Mouse (Mus musculus) embryo, embryonic 10 days (tissue): ENCODE measurements around the gene Dclre1c.
A peak's percentile ranks its signal among the peaks of the same experiment; 100 is the strongest.
"Not testable (repeated sequence)": the region's sequence is repeated elsewhere in the genome, so short reads cannot be mapped to it uniquely, and the experiment has no call there.

ENCODE experiments used
- DNase-seq: peaks from one replicate; pipeline ENCODE4 v3.0.0-alpha.2; 2015; ENCODE audit warnings: low spot score

Gene Dclre1c

DNA sequence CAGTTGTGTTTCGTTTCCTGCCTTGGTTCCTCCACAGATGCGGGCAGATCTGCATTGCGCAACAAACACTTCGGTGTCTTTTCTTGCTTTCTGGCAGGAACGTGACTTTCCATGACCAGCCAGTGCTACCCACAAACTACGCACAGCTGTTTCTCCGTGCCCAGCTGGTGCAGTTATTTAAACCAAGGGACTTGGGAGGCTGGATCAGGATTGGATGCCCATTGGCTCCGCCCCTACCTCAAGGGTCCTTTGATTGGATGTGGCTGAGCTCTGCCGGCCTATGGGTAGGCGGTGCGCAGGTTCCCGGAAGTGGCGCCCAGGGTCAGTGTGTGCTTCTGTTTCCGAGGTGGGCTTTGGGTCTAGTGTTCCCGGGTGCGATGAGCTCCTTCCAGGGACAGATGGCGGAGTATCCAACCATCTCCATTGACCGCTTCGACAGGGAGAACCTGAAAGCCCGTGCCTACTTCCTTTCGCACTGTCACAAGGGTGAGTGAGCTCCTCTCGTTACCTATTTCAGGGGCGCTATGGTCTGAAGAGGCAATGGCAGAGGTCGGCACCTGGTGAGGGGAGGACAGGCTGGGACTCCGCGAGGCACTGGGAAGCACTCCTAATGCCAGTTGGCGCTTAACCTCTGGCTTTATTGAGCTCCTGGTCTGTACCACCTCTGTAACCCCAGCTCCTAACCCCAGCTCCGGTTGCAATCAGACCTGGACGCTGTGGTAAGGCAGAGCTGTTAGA, at the start of gene Dclre1c:
TSS of gene Dclre1c (plus strand) at position 291 of the 738 bp plus-strand sequence.
- DNase-seq, result peak; percentile 96

DNA sequence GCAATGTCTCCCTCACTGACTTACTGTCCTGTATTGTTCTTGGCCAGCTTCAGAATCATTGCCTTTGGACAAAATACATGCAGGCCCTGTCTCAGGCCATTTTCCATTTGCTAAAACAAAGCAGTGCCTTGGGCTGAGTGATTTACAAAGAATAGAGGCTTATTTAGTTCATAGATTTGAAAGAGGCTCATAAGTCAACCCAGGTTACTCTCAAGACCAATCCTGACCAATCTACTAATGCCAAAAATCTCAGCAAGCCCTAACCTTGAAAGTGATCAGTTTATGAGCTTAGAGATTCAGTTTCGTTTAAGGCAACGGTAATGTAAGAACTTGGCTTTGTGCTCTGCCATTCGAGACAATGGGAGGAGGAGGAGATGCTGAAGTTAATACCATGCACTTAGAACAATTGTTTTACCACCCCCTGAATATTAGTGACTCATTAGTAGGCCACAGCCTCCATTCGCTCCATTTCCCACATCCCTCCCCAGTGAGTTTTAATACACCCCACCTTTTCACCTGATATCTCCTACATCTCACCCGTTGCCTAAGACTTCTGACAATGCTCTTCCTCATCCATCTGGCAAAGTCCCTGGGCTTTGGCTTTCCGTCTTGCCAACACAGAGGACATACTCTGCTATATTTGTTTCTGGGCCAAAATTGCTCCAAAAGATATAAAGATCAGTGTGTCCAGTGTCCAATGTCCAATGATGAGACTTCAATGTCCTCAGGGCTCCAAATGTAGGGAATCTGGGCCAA, 36.6 kb upstream of the Dclre1c start:
- no peak for DNase-seq

DNA sequence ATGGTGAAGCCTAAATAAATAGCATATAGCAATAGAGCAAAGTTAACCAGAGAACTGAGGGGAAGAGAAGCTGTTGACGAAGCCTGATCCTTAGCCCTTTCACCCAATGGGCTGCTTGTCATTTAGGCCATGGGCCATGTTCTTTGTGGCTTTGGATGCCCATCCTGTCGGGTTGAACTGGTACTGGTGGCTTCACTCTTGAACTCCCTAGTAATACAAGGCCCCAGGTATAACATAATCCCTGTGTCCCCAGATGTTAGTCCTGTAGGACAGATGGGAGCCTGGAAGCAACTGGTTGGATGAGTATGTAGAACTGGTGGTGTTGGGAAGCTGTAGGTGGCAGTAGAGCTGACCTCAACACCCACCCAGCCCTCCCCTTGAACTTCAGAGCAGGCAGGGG, 32.0 kb upstream of the Dclre1c start:
- no peak for DNase-seq

DNA sequence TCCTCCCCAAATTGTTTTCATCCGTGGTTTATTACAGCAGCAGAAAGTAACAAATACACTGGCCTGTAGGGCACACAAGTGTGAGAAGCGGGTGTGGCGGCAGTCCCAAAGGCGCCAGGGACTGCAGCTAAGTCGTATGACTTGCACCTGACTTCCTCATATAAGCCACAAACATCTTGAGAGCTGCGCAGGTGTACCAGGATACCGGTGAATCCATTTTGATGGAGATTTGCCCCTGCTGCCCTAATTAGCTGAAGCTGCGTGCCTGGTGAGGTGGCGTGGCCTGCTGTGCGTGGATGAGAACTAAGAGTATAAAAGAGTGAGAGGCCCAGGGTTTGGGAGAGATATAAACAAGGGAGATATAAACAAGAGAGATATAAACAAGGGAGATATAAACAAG, 26.8 kb upstream of the Dclre1c start, which contains the start of gene Olah:
TSS of gene Olah (minus strand) at position 101 of the 400 bp plus-strand sequence.
- not testable (repeated sequence) for DNase-seq

DNA sequence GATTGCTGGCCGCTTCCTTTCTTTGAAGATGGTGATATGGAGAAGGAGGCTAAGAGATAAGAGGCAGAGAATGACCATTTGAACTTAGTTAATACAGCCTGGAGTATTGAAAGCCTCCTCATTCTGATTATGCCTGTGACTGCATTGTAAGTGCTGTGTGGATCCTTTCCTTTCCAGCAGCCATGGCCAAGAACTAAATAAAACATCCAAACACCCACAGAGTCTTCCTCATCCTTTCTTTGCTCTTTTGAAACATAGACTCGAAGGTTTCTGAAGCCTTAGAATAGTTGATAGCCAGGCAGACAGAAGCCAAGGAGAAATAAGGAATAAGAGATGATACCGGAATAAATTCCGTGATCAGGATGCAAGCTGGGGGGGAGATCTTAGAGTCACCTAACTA, 17.9 kb upstream of the Dclre1c start:
- DNase-seq, result no peak

DNA sequence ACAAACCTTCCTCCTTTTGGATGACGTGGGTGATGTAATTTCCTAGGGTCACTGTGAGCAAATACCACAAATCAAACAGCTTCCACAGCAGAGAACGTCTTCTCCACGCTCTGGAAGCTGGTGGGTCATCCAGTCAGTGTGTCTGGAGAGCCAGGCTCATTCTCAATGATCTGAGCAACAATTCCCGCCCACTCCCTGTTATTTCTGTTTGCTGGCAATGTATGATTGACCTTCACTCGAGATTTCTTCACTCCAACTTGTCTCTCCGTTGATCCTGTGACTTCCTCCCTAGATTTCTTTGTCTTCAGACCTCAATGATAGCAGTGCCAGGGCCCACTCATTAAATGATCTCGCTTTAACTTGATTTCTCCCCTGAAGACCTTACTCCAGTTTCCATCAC, 16.2 kb upstream of the Dclre1c start:
- no peak for DNase-seq

DNA sequence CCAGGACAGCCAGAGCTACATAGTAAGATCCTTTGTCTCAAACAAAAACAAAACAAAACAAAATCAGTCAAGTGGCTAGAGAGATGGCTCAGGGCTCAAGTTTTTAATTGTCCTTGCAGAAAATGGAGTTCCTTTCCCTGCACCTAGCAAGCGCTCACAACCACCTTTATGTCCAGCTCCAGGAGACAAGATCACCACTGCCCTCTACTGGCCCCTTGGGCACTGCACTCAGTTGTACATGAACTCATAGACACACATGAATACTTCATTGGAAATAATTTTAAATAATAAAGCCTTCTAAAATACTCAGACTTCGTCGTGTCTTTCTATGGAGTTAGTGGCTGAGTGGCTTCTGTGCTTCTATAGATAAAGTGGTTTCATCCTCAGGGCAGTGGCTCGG, 9.7 kb upstream of the Dclre1c start:
- DNase-seq, result peak; percentile 82

DNA sequence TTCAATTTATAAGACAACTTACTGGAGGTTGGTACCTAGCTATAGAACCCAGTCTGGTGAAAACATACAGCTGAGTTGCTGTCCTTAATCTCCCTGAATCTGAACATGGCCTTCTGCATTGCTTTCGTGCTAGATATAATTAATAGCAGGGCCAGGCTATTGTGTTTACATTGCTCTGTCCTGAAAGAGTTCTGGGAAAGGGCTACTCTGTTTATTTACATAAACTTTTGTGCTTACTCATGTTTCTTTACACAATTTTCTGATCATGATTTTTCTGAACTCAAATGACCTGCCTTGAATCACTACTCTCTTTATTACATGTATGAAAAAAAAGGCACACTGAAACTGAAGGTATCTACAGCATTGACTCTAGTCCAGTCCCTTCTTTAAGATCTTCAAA, 8.3 kb upstream of the Dclre1c start:
- DNase-seq, result no peak

DNA sequence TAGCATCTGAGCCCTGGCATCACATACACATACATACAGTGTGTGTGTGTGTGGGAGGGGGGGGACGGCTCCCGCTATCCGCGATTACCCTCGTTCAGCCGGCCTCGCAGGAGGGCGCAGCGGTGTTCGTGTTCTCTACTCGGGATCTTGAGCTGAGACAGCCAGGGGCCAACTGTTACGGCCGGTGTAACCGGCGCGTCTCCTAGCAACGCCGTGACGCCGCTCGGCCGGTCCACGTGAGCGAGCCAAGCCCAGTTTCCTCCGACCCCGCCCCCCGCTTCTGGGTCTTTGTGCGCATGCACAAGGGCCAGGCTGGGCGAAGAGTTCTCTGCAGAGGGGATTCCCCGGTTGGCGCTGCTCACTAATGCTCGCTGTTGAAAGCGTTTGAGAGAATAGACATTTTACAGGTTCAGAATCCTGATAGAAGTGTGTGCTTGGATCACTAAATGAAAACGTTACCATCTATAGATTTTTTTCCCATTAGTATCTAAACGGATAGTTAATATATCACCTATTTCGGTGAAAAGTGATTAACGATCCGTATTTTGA, 5.0 kb upstream of the Dclre1c start:
- peak; percentile 96 for DNase-seq

DNA sequence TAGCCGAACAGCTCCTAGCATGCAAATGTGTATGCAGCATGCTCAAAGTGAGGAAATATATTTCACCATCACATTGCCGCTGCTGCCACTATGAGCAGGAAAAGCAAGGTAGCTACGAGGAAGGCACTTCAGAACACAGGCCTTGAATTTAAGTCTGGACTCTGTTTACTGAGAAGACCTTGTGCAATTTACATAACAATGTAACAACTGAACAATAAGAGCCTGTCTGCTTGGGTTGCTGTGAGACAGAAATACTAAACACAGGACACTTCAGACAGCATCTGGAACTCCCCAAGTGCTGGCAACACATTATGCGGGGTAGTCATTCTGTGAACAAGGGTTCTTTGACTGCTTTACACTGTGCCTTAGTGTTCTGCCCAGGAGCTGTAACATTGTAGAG, 3.8 kb upstream of the Dclre1c start:
- no peak for DNase-seq

DNA sequence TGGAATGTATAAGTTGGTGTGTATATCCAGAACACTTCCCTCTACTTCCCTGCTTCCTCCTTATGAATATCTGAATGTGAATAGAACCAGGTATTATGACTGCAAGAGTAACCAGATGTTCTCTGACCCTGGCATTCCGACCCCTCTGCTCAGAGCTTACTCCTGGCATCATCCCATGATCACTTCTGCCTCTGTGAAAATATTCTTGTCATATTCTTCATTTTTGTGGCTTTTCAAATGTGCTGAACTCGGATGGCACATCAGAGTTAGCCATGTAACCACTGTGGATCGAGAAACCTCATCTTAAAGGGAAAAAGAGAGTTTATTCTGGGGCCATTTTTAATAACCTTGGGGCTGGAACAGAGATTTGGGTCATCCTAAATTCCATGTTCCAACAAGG, 1.4 kb upstream of the Dclre1c start, which contains the start of gene Meig1:
TSS of gene Meig1 (minus strand) at position 101 of the 400 bp plus-strand sequence.
- DNase-seq, result no peak

DNA sequence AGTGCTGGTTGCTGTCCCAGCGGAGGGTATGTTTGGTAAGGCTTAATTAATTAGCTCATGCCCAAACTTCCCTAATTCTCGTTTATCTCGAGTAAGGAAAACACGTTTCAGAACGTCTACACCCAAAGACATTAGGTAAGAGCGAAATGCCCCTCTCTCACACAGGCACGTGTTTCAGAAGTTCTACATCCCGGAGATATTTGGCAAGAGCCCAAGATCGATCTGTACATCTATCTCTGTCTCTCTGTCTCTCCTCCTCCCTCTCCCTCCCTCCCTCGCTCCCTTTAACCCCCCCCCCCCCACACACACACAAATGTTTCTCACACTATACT, 614 bp downstream of the Dclre1c start:
- no peak for DNase-seq

DNA sequence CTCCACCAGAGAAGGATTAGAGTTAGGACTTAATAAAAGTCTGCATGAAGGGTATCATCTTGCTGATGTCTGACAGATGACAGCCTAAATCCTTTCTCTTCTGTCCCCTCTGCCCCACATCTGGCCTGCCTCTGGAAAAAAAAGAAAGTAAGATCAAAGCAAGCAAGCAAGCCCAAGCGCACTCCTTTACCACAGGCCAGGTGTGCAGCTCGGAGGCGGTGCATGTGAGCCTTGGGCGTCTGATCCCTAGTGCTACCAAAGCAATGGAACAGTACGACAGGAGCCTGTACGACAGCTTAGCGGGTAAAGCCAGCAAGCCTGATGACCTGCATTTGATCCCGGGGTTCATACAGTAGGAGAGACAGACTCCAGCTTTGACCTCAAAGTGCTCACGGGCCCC, 7.0 kb downstream of the Dclre1c start:
- no peak for DNase-seq

DNA sequence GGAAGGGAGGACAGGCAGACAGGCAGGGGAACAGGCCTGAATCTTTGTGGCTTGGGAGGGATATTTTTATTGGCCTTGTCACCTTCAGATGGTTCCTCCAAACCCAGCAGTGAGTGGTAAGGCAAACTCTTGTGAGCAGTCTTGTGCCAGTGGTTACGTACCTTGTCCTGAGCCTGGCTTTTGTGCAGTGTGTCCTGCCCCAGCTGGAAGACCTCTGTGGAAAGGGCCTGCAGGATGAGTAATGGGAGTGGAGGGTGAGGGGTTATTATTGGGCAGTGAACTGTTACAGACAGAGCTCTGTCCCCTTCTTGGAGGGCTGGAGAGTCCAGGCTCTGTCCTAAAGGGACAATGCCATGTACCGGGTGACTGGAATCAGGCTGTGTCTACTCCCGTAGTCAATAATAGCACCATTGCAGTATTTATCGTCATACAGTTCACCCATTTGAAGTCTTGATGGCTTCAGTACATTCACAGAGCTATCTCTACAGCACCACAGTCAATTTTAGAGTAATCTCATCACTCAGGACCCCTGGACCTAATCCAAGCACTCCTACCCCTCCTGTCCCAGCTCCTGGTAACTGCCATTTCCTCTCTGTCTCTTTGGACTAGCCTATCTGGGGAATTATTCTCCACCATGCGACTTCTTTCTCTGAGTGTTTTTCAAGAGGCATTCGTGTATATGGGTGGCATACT, 11.6 kb downstream of the Dclre1c start:
- no peak for DNase-seq

DNA sequence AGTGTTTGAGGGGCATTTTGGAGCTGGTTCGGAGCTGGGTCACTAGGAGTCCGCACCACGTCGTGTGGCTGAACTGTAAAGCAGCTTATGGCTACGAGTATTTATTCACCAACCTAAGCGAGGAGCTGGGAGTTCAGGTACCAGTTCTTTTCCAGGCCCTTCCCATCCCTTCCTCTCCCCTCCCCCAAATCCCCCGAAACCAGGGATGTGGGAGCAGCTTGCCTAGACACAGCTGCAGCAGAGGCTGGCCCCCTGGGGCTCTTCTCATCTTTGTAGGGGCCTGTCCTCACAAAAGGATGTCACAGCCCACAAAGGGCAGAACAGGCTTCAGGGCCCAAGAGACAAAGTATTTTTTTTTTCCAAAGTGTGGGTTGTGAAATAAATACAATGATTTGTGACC, 14.0 kb downstream of the Dclre1c start:
- DNase-seq, result no peak

DNA sequence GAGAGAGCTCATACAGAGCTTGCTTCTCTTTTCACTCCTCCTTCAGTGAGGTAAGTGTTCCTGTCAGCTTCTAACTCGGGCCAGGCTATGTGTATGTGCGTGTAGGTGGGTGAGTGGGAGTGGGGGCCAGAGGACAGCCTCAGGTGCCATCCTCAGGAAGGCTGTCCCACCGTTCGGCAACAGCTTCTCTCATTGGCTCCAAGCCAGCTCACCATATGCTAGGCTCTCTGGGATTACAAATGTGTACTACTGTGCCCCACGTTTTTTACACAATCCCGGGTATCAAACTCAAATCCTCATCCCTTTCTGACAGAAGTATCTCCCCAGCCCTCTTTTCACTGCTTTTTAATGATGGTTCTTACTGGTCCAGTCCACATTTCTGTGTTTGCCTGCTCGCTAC, 20.3 kb downstream of the Dclre1c start:
- no peak for DNase-seq

DNA sequence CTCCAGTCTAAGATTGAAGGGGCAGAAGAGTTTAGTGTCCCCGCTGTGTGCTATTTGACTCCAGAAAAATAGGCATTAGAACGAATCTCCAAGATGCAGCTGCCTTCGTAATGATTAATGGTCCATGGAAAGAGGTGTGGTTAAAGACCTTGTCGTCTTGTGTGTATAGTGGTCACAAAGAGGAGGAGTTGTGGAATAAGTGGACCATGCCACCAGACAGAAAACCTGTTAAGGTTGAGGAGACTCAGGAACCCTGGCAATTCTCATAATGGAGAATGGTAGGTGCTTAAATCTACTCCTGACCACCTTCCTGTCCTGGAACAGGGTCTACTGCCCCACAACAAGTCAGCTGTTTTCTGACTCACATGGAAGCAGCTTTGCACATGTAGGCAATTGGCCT, 22.1 kb downstream of the Dclre1c start:
- no peak for DNase-seq

DNA sequence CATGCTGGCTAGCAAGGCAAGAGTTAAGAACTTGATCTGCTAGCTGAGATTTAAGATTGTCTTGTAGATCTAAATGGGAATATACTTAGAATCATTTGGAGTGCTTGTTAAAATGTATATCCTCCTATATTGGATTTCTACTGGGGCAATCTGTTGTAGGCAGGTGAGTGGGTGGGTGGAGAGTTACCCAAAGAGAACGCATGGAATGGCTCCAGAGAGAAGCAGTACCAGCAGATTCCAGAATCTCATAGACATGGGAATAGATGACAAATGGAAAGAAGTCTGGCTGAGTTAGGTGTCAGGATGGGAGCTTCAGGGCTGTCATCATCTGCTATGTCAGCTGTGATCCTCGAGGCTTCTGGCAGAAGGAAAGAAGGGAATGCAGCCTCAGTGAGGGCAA, 25.5 kb downstream of the Dclre1c start:
- DNase-seq, result no peak

DNA sequence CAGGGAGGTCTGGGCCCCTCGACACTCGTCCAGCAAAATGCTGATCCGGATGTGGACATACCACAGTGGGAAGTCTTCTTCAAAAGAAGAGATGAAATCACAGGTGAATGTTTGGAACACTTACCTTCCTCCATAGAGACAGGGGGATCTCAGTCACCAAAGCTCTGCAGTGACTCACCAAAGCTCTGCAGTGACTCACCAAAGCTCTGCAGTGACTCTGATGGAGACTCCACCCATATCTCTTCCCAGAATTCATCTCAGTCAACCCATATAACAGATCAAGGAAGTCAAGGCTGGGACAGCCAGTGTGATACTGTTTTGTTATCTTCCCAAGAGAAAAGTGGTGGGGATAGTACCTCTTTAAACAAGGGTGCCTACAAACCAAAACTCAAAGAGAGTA, 29.2 kb downstream of the Dclre1c start:
- no peak for DNase-seq

DNA sequence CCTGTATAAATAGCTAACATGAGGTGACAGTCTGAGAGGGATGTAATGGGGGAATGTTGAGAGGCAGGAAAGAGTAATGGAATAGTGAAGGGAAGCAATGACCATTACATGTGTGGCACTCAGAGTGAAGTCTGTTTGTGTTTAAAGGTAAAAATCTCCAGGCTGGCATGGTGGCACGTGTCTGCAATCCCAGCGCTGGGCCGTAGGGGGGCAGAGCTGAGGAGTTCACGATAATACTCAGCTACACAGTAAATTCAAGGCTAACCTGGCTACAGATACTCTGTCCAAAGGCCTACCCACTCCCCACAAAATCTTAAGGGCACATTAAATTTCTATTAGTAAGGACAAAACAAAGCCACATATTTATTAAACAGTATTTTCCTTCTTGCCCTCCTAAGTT, 32.7 kb downstream of the Dclre1c start:
- DNase-seq, result no peak

DNA sequence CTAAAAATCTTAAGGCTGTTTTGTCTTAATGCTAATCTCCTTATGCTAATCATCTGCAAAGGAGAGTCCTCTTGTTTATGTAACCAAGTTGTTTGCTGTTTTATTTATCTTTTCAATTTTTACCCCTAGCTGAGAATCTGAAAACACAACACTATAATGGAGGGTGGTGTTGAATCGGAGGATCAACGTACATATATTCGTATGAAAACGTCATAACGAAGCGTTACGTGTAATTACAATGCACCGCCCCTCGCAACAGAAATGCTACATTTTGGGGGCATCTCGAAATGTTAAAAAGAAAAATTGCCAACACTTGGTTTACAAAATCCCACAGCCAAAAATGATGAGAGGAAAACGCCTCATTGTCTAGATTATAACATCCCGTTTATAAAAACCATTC, 50.0 kb downstream of the Dclre1c start:
- DNase-seq, result peak; percentile 34

DNA sequence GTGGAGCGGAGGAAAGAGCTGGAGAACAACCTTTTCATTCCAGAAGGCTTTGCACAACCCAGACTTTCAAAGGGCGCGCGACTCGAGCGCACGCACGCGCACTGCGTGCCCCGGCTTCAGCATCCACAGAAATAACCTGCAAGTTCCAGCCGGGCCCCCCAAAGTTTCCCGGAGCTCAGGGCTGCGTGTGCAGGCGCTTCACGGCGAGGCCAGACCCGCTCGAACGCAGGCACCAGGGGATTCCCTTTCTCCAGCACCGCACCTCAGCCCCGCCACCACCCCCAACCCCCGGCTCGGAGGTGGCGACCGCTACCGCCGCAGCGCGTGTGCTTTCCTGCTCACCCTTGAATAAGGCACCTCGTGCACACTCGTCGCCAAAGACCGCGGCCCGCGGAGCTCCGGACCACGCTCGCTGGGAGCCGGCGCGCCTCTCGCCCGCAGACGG, 50.5 kb downstream of the Dclre1c start:
- DNase-seq, result peak; percentile 81

DNA sequence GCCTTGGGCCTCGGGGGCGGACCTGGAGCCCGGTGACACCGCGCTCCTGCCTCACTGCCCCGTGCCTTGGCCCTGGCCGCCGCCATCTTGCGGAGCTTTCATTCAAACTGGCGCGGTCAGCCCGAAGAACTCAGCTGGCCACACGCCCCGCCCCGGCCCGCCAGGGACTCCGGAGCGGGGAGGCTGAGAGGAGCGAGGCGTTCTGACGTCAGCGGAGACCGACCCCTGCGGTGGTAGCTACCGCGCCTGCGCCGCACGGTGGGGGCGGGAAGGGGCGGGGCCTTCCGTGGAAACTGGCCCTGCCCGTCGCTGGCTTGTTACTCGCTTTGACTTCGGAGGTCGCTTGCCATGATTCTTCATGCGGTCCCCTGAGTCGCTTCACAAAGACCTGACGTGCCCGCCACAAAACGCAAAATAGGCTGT, 50.9 kb downstream of the Dclre1c start, which contains the start of gene Suv39h2:
TSS of gene Suv39h2 (minus strand) at position 171 of the 423 bp plus-strand sequence.
- peak; percentile 96 for DNase-seq
